Mouse (Mus musculus) liver, postnatal 0 days (tissue): ENCODE results near the gene Trp53i11.

Source experiments
- CTCF ChIP-seq: sonication (generic); IDR thresholded peaks from 2 replicates; pipeline ENCODE4 v1.5.1; 2016; ENCODE audit warnings: antibody characterized with exemption, low read depth
- EP300 ChIP-seq: IDR thresholded peaks from 2 replicates; pipeline ENCODE4 v1.6.1; 2016; ENCODE audit warnings: antibody characterized with exemption, low read depth, mild to moderate bottlenecking

DNA sequence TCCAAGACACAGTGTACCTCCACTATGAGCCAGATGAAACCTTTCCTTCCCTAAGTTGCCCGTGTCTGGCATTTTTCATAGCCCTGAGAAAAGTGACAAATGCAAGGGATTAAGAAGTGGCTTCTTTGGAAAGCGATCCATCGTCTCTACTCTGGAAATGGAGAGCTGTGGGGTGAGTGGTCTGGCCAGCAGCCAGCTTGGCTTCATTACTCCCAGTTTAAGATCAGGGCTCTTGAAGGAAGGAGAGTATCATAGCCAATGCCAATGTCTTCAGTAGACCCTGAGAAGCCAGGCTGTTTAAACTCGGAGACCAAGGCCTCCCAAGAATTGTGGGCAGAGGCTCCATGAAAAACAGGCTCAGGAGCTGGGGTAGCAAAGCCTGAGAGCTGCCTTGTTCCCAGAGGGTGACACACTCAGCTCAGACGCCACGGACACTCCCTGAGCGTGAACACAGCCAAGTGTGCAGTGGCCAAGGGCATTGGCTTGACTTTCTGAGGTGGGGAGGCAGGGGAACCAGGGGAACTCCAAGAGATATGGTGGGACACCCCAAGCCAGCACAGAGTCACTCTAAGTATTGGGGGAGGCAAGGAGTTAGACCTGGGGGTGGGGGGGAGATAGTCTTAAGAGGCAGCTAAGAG lies 31.1 kb downstream of the Trp53i11 start:
- TF ChIP-seq CTCF = no peak
- no peak for TF ChIP-seq EP300
